Mouse (Mus musculus) gastrocnemius, postnatal 10 days (tissue): ENCODE measurements around the gene Snd1. TPM values are rescaled to one million over a fixed set of nuclear protein-coding genes. Genes with fewer than 3 reads are reported as not detected.
A peak's percentile ranks its signal among the peaks of the same experiment; 100 is the strongest.

Experiments
- DNase-seq: peaks from one replicate; pipeline ENCODE4 v3.0.0; 2021; ENCODE audit warnings: mixed read lengths
- total RNA-seq, 2 experiments: library from RNA; stranded (reverse); gene quantifications; 2 replicates each; pipeline ENCODE4 v1.2.3; 2021

The Snd1 gene
- total RNA-seq, 2 experiments from 2014 or later = 56.2 to 65.2 TPM

DNA sequence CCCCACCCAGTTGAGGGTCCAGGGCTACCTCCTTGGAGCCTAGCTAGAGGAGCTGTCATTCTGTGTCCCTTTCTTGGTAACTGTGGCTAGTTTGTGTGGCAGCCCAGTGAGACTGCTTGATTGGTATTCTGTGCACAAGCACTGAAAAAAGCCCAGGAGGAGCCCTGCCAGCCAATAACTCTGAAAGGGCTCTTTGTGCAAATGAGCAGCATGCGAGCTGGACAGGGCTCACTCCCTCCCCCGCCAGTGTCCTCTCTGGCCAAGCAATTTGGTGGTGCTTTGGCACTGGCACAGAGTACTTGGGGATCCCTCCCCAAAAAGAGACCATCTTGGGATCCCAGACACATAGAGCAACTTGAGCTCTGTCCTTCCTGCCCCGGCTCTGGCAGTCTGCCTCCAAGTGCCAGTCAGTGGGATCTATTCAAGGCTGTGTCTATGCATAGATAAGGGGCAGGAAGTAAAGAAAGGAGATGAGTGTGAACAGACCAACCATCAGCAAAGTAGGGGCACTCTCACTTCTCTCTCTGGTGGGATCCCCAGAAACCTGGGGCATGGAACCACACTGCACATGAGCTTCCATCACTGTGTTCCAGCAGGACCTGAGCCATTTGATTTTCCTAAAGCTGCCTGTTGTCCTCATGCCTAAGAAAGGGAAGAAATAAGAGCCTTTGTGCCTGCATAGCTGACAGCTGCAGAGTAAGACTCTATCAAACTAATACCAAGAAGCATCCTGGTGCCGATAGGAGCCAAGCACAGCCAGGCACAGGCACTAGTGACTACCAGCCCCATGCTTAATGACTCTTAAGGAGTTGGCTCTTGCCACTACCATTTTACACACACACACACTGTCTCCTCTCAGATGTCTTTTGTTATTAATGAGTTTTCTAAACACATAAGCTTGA lies 367.7 kb downstream of the Snd1 start:
- no peak for DNase-seq

DNA sequence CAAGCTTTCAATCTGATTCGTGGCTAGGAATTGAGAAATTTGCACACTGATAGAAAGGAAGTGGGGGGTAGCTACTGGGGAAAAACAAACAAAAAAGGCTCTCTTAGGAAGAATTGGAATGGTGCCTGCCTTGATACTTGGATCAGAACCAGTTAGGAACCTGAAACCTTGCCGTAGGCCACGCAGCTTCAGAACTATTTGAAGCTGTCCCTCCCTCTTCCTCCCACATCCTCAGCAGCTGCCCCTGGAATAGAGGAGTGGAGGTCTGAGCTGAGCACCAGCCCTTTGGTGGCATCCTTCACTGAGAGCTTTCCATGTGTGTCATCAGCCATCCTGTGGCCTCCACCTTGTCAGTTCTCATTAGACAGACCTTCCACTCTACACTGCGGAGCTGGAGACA lies 370.7 kb downstream of the Snd1 start:
- DNase-seq = no peak

GRCm38 (mm10) chr6:28847616-28848015 lies 372.7 kb downstream of the Snd1 start:
- DNase-seq = no peak

GRCm38 (mm10) chr6:28848285-28848794 lies 373.4 kb downstream of the Snd1 start:
- no peak for DNase-seq

- no peak for DNase-seq
Observed at GRCm38 (mm10) chr6:28848891-28849290, 374.0 kb downstream of the Snd1 start.

DNA sequence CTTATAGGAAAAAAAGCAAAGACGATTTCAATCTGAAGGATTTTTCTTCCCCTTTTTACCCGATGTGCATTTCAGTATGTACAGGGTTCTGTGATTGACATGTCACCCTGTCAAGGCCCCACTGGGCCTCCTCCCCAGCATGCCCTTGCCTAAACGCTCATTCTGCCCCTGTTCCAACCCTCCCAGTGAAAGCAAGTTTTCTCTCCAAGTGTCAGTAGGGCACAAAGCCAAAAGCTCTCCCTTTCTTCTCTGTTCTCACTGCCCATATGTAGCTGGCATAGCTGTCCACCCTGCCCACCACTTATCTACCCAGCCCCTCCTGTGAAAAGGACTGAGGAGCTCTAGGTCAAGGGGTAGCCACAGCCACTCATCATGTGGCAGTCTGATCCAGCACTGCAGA lies 374.4 kb downstream of the Snd1 start:
- DNase-seq = no peak

DNA sequence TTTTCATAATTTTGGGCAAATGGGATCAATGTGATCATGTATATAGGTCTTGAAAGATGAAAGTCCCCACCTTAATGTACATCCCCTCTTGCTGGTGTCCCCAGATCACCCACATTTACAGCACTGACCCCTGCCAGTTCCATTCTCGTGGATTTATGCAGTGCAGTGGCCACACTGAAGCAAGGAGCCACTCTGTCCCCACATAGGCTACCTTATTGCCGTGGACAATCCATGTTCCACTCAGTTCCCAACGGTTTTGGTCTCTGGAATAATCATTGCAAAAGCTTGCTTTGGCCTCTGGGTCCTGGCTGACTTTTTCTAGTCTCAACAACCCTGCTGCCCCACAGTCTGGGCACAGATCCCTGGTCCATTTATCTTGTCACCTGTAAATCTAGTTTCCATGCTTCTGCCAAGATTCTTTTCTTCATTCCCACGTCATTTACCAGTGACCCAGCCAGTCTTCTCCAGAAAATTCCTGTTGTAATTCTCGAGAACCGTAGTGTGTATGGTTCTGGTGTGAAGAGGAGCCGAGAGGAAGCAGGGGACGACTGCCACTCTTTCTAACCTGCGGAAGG lies 375.5 kb downstream of the Snd1 start:
- no peak for DNase-seq

GRCm38 (mm10) chr6:28852342-28852741 lies 377.4 kb downstream of the Snd1 start:
- DNase-seq = no peak

DNA sequence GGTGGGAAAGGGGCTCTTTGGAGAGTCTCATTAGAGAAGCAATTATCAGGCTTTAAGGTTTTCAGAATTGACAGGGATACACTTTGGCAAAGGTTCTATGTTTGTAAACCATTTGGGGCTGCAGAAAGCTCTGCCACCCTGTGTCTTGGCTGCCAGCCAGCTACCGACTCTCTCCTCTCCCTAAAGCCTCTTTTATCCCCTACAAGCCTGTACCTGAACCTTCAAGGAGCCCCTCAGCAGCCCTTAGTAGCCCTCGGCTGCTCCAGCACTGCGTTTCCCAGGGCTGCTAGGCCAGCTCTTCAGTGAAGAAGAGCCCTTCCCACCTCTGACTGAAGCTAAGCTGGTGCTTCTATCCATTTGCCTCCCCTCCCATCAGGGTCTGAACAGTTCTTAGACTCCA lies 378.2 kb downstream of the Snd1 start:
- DNase-seq = no peak

- no peak for DNase-seq
Observed at GRCm38 (mm10) chr6:28853654-28854053, 378.7 kb downstream of the Snd1 start.

DNA sequence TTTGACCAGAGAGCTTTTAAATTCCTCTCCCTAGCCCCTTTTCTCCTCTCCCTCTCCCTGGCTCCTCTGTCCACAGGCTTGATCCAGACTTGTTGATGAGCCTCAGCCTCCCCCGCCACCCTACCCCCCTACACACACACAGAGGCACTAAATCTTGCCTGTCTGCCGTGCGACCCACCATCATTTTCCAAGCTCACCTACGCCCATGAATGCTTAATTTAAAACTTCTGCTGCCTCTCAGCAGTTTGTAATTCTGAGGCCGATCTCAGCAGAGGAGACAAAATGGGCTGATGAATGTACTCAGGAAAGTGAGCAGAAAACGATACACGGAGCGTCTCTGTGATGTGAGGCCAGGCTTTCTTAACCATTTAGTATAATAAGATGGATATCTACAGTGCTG lies 379.7 kb downstream of the Snd1 start:
- DNase-seq = no peak

DNA sequence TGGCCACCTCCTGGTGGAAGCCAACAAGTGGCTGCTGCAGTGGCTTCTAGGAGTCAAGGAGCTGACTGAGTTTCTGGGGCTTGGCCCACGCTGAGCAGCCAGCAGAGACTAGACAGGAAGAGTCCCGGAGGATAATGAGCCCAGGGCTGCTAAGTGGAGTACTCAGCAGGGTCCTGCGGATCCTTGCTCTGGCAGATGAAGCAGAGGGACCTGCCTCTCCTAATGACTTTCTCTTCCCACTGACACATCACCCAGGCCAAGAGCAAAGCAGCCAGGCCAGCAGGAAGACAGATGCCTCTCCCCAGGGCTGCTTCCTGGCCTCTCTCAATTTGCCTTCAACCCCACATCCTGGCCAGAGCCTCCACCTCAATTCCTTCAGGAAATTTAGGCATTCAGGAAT lies 380.5 kb downstream of the Snd1 start:
- no peak for DNase-seq

- no peak for DNase-seq
Observed at GRCm38 (mm10) chr6:28856789-28857188, 381.9 kb downstream of the Snd1 start.

DNA sequence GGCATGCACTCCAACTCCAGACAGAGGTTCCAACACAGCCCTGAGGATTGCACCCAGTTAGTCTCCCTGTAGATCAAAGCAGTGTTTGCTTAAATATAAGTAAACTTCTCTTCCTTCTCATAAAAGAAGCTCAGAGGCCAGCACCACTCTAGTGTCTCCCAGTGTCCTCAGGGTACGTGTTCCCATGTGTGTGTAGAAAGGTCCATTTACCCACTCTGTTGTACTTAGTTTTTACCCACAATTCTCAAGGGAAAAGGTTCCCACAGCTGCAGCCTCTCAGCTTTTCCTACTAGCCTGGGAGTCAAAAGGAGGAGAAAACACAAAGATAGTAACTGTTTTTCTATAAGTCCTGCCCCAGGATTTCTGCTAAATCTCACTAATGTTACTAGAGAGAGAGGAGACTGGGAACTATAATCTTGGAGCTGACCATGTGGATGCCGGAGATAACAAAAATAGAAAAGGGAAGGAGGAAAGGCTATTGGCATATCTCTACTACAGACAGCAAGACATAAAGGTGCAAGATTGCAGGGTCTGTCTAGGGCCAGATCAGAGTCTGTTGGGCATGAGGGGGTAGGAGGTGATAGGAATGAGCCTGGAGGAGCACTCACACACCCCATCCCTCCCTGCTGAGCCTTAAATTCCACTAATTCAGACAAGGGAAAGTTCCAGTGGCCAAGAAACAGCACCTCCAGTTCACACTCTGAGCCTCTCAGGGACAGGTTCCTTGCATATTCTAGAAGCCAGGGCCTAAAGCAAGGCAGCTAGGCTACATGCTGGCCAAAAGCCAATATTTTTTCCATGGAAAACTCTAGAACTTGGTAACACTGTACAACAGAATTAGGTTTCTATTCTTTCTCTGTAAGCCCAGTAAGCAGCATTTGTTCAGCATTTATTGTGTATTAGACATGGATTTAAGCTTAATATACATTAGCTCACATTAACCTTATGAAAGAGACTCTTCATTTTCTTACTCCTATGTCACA lies 382.6 kb downstream of the Snd1 start:
- DNase-seq = no peak

DNA sequence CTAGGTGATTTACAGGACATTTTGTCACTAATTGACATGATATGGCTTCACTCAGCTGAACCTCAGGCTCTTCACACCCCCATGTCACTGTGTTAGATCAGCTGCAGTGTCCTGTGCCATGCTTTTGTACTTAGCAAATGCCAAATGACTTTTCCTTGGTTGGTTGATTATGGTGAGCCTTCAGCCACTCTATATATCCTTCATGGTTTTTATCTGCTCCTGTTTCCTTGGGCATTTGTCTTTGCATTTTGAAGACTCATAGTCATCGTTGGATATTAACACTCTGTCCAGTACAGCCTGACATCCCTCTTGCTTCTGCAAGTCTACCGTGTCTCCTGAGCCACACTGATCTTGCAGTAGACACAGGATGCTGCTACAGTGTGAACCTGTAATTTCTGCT lies 384.2 kb downstream of the Snd1 start:
- no peak for DNase-seq

- DNase-seq = no peak
Observed at GRCm38 (mm10) chr6:28860450-28860849, 385.5 kb downstream of the Snd1 start.

GRCm38 (mm10) chr6:28860922-28861321 lies 386.0 kb downstream of the Snd1 start:
- DNase-seq = no peak

DNA sequence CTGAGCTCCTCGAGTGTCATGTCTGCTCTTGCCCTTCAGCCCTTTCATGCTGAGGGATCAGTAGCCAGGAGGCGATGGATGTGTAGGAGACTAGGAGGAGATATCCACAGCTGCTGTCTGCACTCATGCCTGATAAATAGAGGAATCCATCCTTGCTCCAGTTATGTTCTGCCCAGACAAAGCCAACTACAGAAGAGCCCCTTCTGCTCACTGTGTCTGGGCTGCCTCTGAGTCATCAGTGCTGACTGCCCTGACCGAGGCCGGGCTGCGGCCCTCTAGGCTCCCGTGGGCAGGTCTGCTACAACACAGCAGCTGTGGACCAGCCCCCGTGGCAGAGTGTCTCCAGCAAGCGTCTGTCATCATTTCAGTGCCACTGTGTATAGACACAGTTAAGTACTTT lies 387.4 kb downstream of the Snd1 start:
- DNase-seq = peak; percentile 31

- no peak for DNase-seq
Observed at GRCm38 (mm10) chr6:28864684-28865083, 389.7 kb downstream of the Snd1 start.

GRCm38 (mm10) chr6:28865112-28865511 lies 390.2 kb downstream of the Snd1 start:
- DNase-seq = no peak

GRCm38 (mm10) chr6:28866206-28866605 lies 391.3 kb downstream of the Snd1 start:
- no peak for DNase-seq

DNA sequence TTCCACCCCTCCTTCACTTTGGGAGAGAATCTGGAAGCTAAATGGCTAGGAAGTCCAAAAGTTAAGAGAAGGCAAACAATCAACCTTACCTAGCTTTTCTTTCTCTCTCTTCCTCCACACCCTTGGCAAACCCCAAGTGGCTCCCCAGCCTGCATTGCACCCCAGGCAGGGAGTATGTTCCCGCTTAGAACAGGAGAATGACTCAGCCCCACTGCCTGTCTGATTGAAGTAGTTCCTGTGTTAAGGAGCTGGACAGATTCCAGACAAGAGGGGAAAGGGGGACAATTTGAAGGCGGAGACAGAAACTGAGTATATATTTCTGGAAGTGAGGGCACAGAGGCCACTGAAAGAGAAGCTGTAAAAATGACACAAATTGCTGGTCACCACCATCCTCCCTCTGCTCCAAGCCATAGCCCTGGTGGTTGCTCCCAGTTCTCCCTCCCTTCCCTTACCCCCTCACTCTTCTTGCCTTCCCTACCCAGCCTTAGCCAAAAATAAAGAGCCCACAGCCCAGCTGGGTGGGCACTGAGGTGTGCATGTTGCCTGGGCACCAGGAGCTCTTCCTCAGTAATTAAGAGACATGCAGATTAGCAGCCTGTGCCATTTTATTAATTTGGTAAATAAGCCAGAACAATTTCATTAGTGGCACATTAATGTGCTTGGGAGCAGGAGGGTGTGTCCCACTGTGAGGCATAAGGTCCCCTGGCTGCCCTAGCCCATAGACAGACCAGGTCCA lies 392.7 kb downstream of the Snd1 start:
- no peak for DNase-seq
